Mouse (Mus musculus): ENCODE measurements around the gene Nlrx1. TPM values are rescaled to one million over a fixed set of nuclear protein-coding genes. Genes with fewer than 3 reads are reported as not detected.
A peak's percentile ranks its signal among the peaks of the same experiment; 100 is the strongest.

The Nlrx1 gene
- polyA plus RNA-seq (2015; fragmentation: Nextera tagmentation; extraction: Ambion mirVana): 12.5 and 12.7 TPM in 2 replicates

GRCm38 (mm10) chr9:44268432-44268831, at the start of gene Nlrx1:
Gene Nlrx1 (minus strand): TSS chr9:44268599.
- Histone ChIP-seq H3K27me3 (no peaks in the 10 kb centered on the region), H3K36me3 (peaks cover 17% of the 10 kb centered on the region), H3K9me3 (no peaks in the 10 kb centered on the region), H3K4me1 (peaks cover 20% of the 10 kb centered on the region), H3K4me2 (peak within 1 kb of the TSS; percentile 84), H3K9ac (peak within 1 kb of the TSS; percentile 90), H3K4me3 (peak within 1 kb of the TSS; percentile 57), H3K27ac (peak within 1 kb of the TSS; percentile 94)
- ATAC-seq (ENCODE audit: insufficient number of reproducible peaks, low FRiP score, low TSS enrichment, low read depth): no peak
- WGBS: 70% methylated on average over 6 of the region's 6 CpGs

DNA sequence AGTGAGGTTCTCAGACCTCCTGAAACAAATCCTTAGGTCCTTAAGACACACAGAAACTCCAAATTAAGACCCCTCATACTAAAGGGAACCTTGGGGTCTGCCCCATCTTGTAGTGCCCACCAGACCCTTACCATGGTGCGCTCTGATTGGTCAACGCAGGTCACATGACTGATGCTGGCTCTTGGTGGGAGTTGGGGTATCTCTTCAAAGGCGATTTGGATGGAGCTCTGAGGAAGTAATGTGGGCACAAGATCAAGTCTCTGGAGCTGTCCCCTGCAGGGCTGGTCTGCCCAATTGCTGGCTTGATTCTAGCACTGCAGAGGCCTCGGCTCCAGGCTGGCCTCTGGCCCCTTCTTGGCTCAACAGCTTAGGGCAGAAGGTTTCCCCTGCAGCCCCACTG, 49.1 kb upstream of the Nlrx1 start:
- Histone ChIP-seq H3K27me3 (no peaks in the 10 kb centered on the region), H3K4me1 (peaks cover 24% of the 10 kb centered on the region), H3K36me3 (peaks cover 47% of the 10 kb centered on the region), H3K4me3 (no peak overlapping the region), H3K4me2 (no peak overlapping the region), H3K9me3 (no peaks in the 10 kb centered on the region), H3K9ac (no peak overlapping the region), H3K27ac (no peak overlapping the region)
- WGBS: 69% methylated on average over 4 of the region's 4 CpGs
- no peak for ATAC-seq (ENCODE audit: insufficient number of reproducible peaks, low FRiP score, low TSS enrichment, low read depth)

GRCm38 (mm10) chr9:44314910-44315309, 46.5 kb upstream of the Nlrx1 start:
- no peak for ATAC-seq (ENCODE audit: insufficient number of reproducible peaks, low FRiP score, low TSS enrichment, low read depth)
- 92% methylated on average over 18 of the region's 18 CpGs for WGBS
- peaks cover 55% of the 10 kb centered on the region for H3K36me3 ChIP-seq

DNA sequence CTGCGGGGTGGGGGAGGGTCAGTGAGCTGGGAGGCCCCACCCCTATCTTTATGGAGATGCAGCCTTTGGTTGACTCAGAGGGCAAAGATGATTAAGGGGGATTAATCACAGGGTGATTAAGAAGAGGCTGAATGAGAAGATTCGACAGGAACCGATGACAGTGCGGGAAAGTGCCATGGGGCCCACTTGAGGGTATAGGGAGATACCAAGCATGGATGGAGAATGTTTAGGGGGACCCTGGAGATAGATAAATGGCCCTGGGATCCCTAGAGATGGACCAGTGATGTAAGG, 45.8 kb upstream of the Nlrx1 start:
- Histone ChIP-seq H3K4me1 (peaks cover 21% of the 10 kb centered on the region), H3K4me3 (no peak overlapping the region), H3K27me3 (no peaks in the 10 kb centered on the region), H3K4me2 (no peak overlapping the region), H3K9me3 (no peaks in the 10 kb centered on the region), H3K27ac (no peak overlapping the region), H3K9ac (no peak overlapping the region), H3K36me3 (peaks cover 55% of the 10 kb centered on the region)
- no peak for ATAC-seq (ENCODE audit: insufficient number of reproducible peaks, low FRiP score, low TSS enrichment, low read depth)
- 80% methylated on average over 4 of the region's 4 CpGs for WGBS

More at GRCm38 (mm10) chr9:44314910-44315309, 46.5 kb upstream of the Nlrx1 start:
- no peak overlapping the region for H3K27ac ChIP-seq
- H3K9me3 ChIP-seq: no peaks in the 10 kb centered on the region
- no peak overlapping the region for H3K4me2 ChIP-seq
- H3K4me3 ChIP-seq: no peak overlapping the region
- peaks cover 24% of the 10 kb centered on the region for H3K4me1 ChIP-seq
- H3K27me3 ChIP-seq: no peaks in the 10 kb centered on the region
- H3K9ac ChIP-seq: no peak overlapping the region

- Histone ChIP-seq H3K4me3 (no peak overlapping the region), H3K4me2 (no peak overlapping the region), H3K27ac (no peak overlapping the region), H3K9ac (no peak overlapping the region), H3K27me3 (no peaks in the 10 kb centered on the region), H3K9me3 (no peaks in the 10 kb centered on the region), H3K4me1 (peaks cover 15% of the 10 kb centered on the region), H3K36me3 (peaks cover 55% of the 10 kb centered on the region)
- no peak for ATAC-seq (ENCODE audit: insufficient number of reproducible peaks, low FRiP score, low TSS enrichment, low read depth)
- WGBS: 84% methylated on average over 19 of the region's 19 CpGs
These were observed 45.3 kb upstream of the Nlrx1 start for GRCm38 (mm10) chr9:44313476-44314256.

GRCm38 (mm10) chr9:44311136-44312134, 43.0 kb upstream of the Nlrx1 start:
- peaks cover 48% of the 10 kb centered on the region for H3K36me3 ChIP-seq
- no peak overlapping the region for H3K9ac ChIP-seq
- 17% methylated on average over 27 of the region's 27 CpGs for WGBS
- peaks cover 7% of the 10 kb centered on the region; the same call in 1 of the 2 replicates for H3K4me1 ChIP-seq
- no peak for ATAC-seq (ENCODE audit: insufficient number of reproducible peaks, low FRiP score, low TSS enrichment, low read depth)
- H3K27ac ChIP-seq: peak overlapping the region; percentile 33
- no peaks in the 10 kb centered on the region for H3K27me3 ChIP-seq
- no peak overlapping the region for H3K4me3 ChIP-seq
- H3K9me3 ChIP-seq: no peaks in the 10 kb centered on the region
- H3K4me2 ChIP-seq: 0 out of 2 replicates have a peak overlapping the region, but pooled peaks have one; percentile 11

DNA sequence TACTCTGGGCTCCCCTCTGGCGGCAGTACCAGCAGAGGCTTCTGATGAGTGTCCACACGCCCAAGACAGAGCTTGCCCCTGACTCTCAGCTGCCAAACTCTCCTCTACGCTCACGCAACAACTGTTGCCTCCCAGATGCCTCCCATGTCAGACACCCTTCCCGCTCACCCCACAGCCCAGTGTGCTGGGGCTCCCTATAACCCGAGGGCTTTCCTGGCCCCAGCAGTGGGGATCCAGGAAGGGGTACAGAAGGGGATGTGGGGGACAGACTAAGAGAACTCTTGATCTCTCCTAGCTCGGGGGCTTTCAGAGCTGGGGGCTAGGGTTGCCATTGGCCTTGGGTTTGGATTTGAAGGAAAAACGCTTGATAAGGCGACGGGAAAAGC, 42.3 kb upstream of the Nlrx1 start:
- no peak overlapping the region for H3K4me3 ChIP-seq
- H3K4me2 ChIP-seq: 0 out of 2 replicates have a peak overlapping the region, but pooled peaks have one; percentile 11
- ATAC-seq (ENCODE audit: insufficient number of reproducible peaks, low FRiP score, low TSS enrichment, low read depth): no peak
- no peak overlapping the region for H3K9ac ChIP-seq
- H3K4me1 ChIP-seq: peaks cover 7% of the 10 kb centered on the region; the same call in 1 of the 2 replicates
- H3K27me3 ChIP-seq: no peaks in the 10 kb centered on the region
- H3K27ac ChIP-seq: no peak overlapping the region
- H3K36me3 ChIP-seq: peaks cover 41% of the 10 kb centered on the region
- no peaks in the 10 kb centered on the region for H3K9me3 ChIP-seq
- WGBS: 38% methylated on average over 10 of the region's 10 CpGs

GRCm38 (mm10) chr9:44309756-44310155, 41.4 kb upstream of the Nlrx1 start:
- H3K4me1 ChIP-seq: peaks cover 9% of the 10 kb centered on the region
- H3K4me2 ChIP-seq: no peak overlapping the region
- no peak overlapping the region for H3K4me3 ChIP-seq
- ATAC-seq (ENCODE audit: insufficient number of reproducible peaks, low FRiP score, low TSS enrichment, low read depth): no peak
- peaks cover 31% of the 10 kb centered on the region for H3K36me3 ChIP-seq
- H3K9ac ChIP-seq: no peak overlapping the region
- H3K9me3 ChIP-seq: no peaks in the 10 kb centered on the region
- WGBS: 64% methylated on average over 3 of the region's 3 CpGs
- H3K27ac ChIP-seq: no peak overlapping the region
- H3K27me3 ChIP-seq: no peaks in the 10 kb centered on the region

- WGBS: 68% methylated on average over 2 of the region's 2 CpGs
- H3K4me2 ChIP-seq: no peak overlapping the region
These were observed 38.8 kb upstream of the Nlrx1 start for GRCm38 (mm10) chr9:44307248-44307647.

DNA sequence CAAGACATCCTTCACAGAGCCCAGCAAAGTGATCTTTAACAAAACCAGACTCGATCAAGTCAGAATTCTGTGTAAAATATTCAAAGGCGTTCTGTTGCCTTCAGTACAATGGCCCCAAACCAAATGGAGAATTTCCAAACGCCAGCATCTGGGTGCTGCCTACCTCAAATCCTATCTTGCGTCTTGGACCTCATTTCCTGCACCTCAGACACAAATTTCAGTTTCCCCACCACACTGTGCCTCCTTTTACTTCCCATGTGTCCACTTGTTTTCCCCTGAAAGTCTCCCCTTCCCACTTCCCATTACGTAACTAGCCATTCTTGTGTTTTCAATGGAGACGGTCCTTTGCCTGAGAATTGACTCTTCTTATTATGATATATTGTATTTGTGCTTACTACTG, 38.1 kb upstream of the Nlrx1 start:
- Histone ChIP-seq H3K27ac (no peak overlapping the region), H3K4me3 (no peak overlapping the region), H3K9me3 (no peaks in the 10 kb centered on the region), H3K27me3 (no peaks in the 10 kb centered on the region), H3K4me2 (no peak overlapping the region), H3K9ac (no peak overlapping the region), H3K36me3 (peaks cover 24% of the 10 kb centered on the region), H3K4me1 (peaks cover 22% of the 10 kb centered on the region)
- 83% methylated on average over 6 of the region's 6 CpGs for WGBS
- ATAC-seq (ENCODE audit: insufficient number of reproducible peaks, low FRiP score, low TSS enrichment, low read depth): no peak

More at GRCm38 (mm10) chr9:44307248-44307647, 38.8 kb upstream of the Nlrx1 start:
- peaks cover 17% of the 10 kb centered on the region for H3K36me3 ChIP-seq
- H3K4me1 ChIP-seq: peaks cover 22% of the 10 kb centered on the region
- no peak overlapping the region for H3K9ac ChIP-seq
- no peaks in the 10 kb centered on the region for H3K27me3 ChIP-seq
- no peak for ATAC-seq (ENCODE audit: insufficient number of reproducible peaks, low FRiP score, low TSS enrichment, low read depth)
- H3K9me3 ChIP-seq: no peaks in the 10 kb centered on the region
- no peak overlapping the region for H3K4me3 ChIP-seq
- no peak overlapping the region for H3K27ac ChIP-seq

GRCm38 (mm10) chr9:44305466-44306079, 37.2 kb upstream of the Nlrx1 start, which contains the start of gene Hinfp:
Gene Hinfp (minus strand): TSS chr9:44305671.
- peaks cover 30% of the 10 kb centered on the region for H3K36me3 ChIP-seq
- H3K9ac ChIP-seq: peak within 1 kb of the TSS; percentile 95
- under 1% methylated on average over 54 of the region's 54 CpGs for WGBS
- peak; percentile 100 for ATAC-seq (ENCODE audit: insufficient number of reproducible peaks, low FRiP score, low TSS enrichment, low read depth)
- H3K4me2 ChIP-seq: peak within 1 kb of the TSS; percentile 75
- H3K4me3 ChIP-seq: peak within 1 kb of the TSS; percentile 94
- peaks cover 16% of the 10 kb centered on the region for H3K4me1 ChIP-seq
- no peaks in the 10 kb centered on the region for H3K9me3 ChIP-seq
- peak within 1 kb of the TSS; percentile 80 for H3K27ac ChIP-seq
- H3K27me3 ChIP-seq: no peaks in the 10 kb centered on the region
